Mouse (Mus musculus) G1E (cell line): Measurements from ENCODE around the gene Pex13. TPM values are rescaled to one million over a fixed set of nuclear protein-coding genes. Genes with fewer than 3 reads are reported as not detected.

Source experiments
- ATAC-seq: 2 replicates; pipeline ENCODE4 v1.8.0; 2016; ENCODE audit warnings: mild to moderate bottlenecking; ENCODE audit not compliant: insufficient number of reproducible peaks, poor library complexity, low FRiP score, severe bottlenecking; ENCODE audit errors: extremely low read depth
- DNase-seq: peaks from one replicate; pipeline ENCODE4 v3.0.0; 2012; ENCODE audit warnings: low spot score
- H3K27me3 ChIP-seq: 2 replicates; pipeline ENCODE4 v1.6.1; 2012; ENCODE audit warnings: mild to moderate bottlenecking, low read length, inconsistent platforms; ENCODE audit not compliant: insufficient read depth
- H3K36me3 ChIP-seq: replicated peaks from 2 replicates; pipeline ENCODE3; 2012; ENCODE audit warnings: mild to moderate bottlenecking, inconsistent platforms
- H3K4me1 ChIP-seq: 2 replicates; pipeline ENCODE4 v1.6.1; 2012; ENCODE audit warnings: low read depth, low read length, inconsistent platforms, mixed read lengths; ENCODE audit not compliant: insufficient read depth
- H3K4me3 ChIP-seq: 2 replicates; pipeline ENCODE4 v1.5.1; 2012; ENCODE audit warnings: low read depth, mild to moderate bottlenecking, inconsistent platforms, low read length, moderate library complexity, mixed read lengths
- H3K9me3 ChIP-seq: replicated peaks from 2 replicates; pipeline ENCODE4 v1.6.1; 2012; ENCODE audit warnings: inconsistent platforms
- CTCF ChIP-seq: IDR thresholded peaks from 2 replicates; pipeline ENCODE4 v1.5.1; 2012; ENCODE audit warnings: low read depth, low read length, inconsistent platforms, mixed read lengths
- GATA1 ChIP-seq: IDR thresholded peaks from 2 replicates; pipeline ENCODE4 v1.6.1; 2012; ENCODE audit warnings: borderline replicate concordance, low read length, inconsistent platforms, mixed read lengths
- GATA2 ChIP-seq: IDR thresholded peaks from 2 replicates; pipeline ENCODE4 v1.6.1; 2012; ENCODE audit warnings: low read depth, low read length, inconsistent platforms, borderline replicate concordance
- POLR2AphosphoS5 ChIP-seq: IDR thresholded peaks from 2 replicates; pipeline ENCODE4 v1.6.1; 2012; ENCODE audit warnings: low read depth, low read length, inconsistent platforms; ENCODE audit not compliant: insufficient replicate concordance
- TAL1 ChIP-seq: conservative IDR thresholded peaks from 2 replicates; pipeline ENCODE4 v1.6.1; 2012; ENCODE audit warnings: low read depth, low read length, inconsistent platforms, mixed read lengths
- polyA plus RNA-seq: library from polyadenylated mRNA; stranded (reverse); fragments of >175 nt; gene quantifications from 2 replicates; pipeline ENCODE4 v1.2.3, GENCODE M21; 2012
- total RNA-seq, 2 experiments: library from RNA; stranded (forward) in 1 of 2; stranded (reverse) in 1 of 2; fragments of 200-1000 nt in 1 of 2; fragments of >200 nt in 1 of 2; fragmentation: Nextera tagmentation in 1 of 2; gene quantifications; 2 replicates each; pipeline ENCODE4 v1.2.3; 2014 to 2017

Pex13 gene
- total and polyA plus RNA-seq, 3 experiments = 16.7 to 26.7 (median 18.1) TPM

DNA sequence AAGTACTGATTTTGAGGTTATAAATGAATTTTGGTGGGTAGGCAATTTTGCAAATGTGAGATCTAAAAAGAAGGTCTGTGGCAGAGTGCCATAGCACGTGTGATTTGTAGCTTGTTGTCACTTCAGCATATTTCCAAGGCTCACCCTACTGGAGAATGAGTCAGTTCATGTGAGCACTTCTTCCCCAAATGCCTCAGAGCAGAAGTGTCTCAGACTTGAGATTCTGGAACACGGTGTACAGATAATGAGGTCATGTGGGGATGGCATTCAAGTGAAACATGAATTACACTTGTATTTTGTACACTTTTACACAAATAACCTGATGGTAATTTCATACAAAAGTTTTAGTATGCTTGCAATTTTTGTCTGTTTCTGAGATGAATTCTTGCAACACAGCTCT lies 8.0 kb downstream of the Pex13 start:
- Histone ChIP-seq H3K9me3 (no peaks in the 10 kb centered on the region), H3K4me3 (no peak overlapping the region), H3K4me1 (peaks cover 8% of the 10 kb centered on the region), H3K36me3 (peaks cover 34% of the 10 kb centered on the region), H3K27me3 (no peaks in the 10 kb centered on the region)
- DNase-seq (no peak), ATAC-seq (no peak)
- TF ChIP-seq CTCF = no peak
- no peak for TF ChIP-seq GATA2
- TF ChIP-seq POLR2AphosphoS5 = no peak
- no peak for TF ChIP-seq GATA1
- no peak for TF ChIP-seq TAL1

DNA sequence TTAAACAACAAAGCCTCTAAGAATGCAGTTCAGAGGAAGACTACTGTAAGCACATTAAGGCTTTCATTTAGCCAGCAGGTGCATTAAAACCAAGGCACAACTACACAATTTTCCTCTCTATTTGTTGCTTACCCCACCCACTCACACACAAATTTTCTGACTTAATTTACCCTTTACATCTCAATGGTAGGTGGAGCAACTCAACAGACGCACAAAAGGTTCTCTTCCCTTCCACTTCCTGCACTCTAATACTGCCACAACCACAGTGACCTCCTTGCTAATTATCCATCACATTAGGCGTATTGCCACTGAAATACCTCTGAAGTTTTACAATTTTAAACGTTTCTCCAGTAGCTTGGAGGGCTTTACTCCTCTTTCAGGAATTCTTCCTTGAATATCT lies 12.1 kb downstream of the Pex13 start:
- no peak for TF ChIP-seq TAL1
- Histone ChIP-seq H3K36me3 (peaks cover 53% of the 10 kb centered on the region), H3K9me3 (no peaks in the 10 kb centered on the region), H3K27me3 (no peaks in the 10 kb centered on the region), H3K4me3 (no peak overlapping the region), H3K4me1 (no peaks in the 10 kb centered on the region; the same call in 1 of the 2 replicates)
- ATAC-seq = no peak
- no peak for DNase-seq

DNA sequence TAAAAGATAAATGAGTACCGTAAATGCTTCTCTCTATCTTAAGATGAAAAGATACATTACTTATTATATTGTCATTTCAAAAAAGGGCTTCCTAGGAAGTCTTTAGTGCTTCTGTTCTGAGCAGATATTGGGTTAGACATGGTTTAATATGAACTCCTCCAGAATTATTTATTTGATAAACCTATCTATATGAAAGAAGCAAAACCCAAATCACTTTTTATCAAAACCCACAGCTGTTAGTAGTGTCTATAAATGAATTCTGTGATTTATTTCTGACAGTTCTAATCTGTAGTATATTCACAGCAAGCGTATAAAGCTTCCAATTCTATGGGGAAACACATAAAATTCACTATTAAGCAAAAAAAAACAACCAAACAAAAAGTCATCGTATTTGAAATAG lies 17.9 kb downstream of the Pex13 start:
- Histone ChIP-seq H3K9me3 (no peaks in the 10 kb centered on the region), H3K4me3 (no peak overlapping the region), H3K27me3 (no peaks in the 10 kb centered on the region), H3K36me3 (peaks cover 45% of the 10 kb centered on the region), H3K4me1 (no peaks in the 10 kb centered on the region)
- DNase-seq (no peak), ATAC-seq (no peak)
- TF ChIP-seq GATA2 (no peak), CTCF (no peak), POLR2AphosphoS5 (no peak), TAL1 (no peak), GATA1 (no peak)

DNA sequence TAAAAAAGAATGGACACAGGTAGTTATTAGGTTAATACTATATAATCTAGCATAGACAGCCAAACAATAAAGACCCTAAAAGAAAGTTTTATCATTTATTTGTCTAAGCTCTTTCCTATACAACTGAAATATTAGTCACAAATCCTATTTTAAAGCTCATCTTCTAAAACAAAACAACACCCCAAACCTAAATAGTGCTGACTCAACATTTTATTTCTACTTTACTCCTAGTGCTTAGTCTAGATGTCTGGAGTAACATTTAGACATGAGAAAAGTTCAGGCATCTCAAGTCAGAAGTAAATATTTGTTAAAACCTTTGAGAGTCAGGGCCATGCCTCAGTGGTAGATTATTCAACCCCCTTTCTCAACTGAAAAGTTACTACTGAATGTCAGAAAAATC lies 18.3 kb downstream of the Pex13 start:
- H3K36me3 ChIP-seq = peaks cover 41% of the 10 kb centered on the region
- no peak for ATAC-seq
- no peak for TF ChIP-seq GATA1
- TF ChIP-seq CTCF = no peak
- no peak for TF ChIP-seq POLR2AphosphoS5
- no peak for TF ChIP-seq GATA2
- no peak for TF ChIP-seq TAL1
- H3K9me3 ChIP-seq = no peaks in the 10 kb centered on the region
- DNase-seq = no peak
- no peaks in the 10 kb centered on the region for H3K4me1 ChIP-seq
- no peak overlapping the region for H3K4me3 ChIP-seq
- H3K27me3 ChIP-seq = no peaks in the 10 kb centered on the region

DNA sequence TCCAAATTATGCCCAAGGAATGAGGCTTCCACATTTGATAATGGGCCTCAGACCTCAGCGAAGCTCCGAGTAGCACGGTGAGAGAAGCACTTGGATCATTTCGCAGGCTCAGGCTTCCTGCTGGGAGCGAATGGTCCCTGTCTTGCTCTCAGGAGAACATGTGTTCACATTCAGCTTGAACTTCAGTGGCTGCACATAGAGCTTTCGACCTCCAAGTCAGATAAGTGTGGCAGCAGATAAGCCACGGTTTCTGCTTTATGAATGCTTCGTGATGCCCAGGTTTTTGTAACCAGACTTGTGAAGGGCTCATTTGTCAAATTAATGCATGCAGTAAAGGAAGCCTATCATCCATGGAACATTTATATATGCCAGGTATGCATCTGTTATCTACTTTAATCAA lies 31.2 kb downstream of the Pex13 start:
- H3K4me1 ChIP-seq = peaks cover 14% of the 10 kb centered on the region
- TF ChIP-seq GATA1 (no peak), POLR2AphosphoS5 (no peak), TAL1 (no peak), GATA2 (no peak), CTCF (no peak)
- DNase-seq (no peak), ATAC-seq (no peak)
- H3K4me3 ChIP-seq = no peak overlapping the region
- no peaks in the 10 kb centered on the region for H3K9me3 ChIP-seq
- H3K36me3 ChIP-seq = peaks cover 23% of the 10 kb centered on the region
- H3K27me3 ChIP-seq = no peaks in the 10 kb centered on the region

DNA sequence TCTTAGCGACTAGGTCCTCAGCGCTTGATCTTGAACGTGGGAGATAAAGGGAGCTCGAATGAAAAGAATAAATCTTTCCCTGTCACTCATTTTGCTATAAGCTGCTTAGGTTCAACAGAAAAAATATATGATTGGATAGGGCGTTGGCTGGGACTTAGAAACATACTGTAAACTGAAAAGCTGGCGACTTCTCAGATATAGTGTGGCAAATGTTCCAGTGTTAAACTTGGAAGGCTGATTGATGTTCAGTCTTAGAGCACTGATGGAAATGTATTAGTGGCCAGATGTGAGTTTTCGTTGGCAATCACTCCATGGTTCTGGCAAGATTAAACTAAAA lies 31.9 kb downstream of the Pex13 start:
- ATAC-seq (no peak), DNase-seq (no peak)
- H3K4me1 ChIP-seq = peaks cover 14% of the 10 kb centered on the region
- H3K27me3 ChIP-seq = no peaks in the 10 kb centered on the region
- H3K9me3 ChIP-seq = no peaks in the 10 kb centered on the region
- H3K36me3 ChIP-seq = peaks cover 17% of the 10 kb centered on the region
- TF ChIP-seq TAL1 (no peak), GATA1 (no peak), CTCF (no peak), GATA2 (no peak), POLR2AphosphoS5 (no peak)
- H3K4me3 ChIP-seq = peak overlapping the region; percentile 78; the same call in 1 of the 2 replicates

DNA sequence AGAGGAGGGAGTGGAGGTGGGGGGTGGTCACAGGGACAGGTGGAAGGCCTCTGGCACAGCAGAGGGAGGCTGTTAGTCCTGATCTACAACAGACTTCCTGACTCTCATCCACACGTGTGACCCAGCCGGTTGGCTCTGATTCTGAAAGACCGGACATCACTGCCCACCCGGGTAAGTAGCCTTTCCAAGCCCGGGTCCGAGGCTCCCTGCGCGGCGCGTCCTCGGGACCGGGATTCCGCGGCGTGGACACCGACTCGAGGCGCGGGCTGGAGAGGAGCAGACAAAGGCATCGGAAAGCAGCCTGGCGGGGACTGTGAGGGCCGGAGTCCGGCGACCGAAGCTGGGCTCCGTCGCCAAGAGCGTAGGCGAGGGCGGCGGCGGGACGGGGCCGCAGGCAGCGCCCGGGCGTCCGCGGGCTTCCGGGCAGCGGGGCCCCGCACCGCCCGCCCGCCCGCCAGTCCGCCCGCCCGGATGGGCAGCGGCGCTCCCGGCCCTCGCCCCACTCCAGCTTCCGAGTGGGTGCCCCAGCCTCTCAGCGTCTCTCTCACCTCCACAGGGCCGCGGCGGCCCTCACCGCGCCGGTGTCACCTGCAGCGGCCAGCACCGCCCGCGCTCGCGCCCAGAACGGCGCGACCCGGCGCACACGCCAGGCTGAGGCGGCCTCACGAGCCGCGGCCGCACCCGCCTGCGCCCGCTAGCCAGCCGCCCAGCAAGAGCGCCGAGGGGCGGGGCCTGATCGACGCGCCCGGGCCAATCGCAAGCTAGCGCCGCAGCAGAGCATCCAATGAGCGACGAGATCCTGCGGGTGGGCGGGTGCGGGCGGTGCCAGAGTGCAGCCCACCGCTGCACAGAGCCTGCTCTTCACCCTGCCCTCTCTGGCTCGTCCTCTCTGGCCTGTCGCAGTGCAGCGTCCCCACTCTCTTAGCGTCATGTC lies 32.5 kb downstream of the Pex13 start, which contains the start of gene 0610010F05Rik:
TSS of gene 0610010F05Rik (minus strand) at position 695 of the 934 bp plus-strand sequence.
- Histone ChIP-seq H3K4me3 (peak within 1 kb of the TSS; percentile 78), H3K4me1 (peaks cover 14% of the 10 kb centered on the region), H3K36me3 (peaks cover 17% of the 10 kb centered on the region), H3K9me3 (no peaks in the 10 kb centered on the region), H3K27me3 (no peaks in the 10 kb centered on the region)
- peak; percentile 92 for DNase-seq
- peak; percentile 98 for ATAC-seq
- TF ChIP-seq TAL1 (no peak), POLR2AphosphoS5 (no peak)
